Mouse (Mus musculus) midbrain, embryonic 13.5 days (tissue): ENCODE measurements at regions not wholly inside any gene's neighbourhood (a gene's known extent, or its start where the extent isn't known, plus 50 kb on each side); places are given as distances from the start of the nearest gene placed in this dataset.
A peak's percentile ranks its signal among the peaks of the same experiment; 100 is the strongest.
"Not testable (repeated sequence)": the region's sequence is repeated elsewhere in the genome, so short reads cannot be mapped to it uniquely, and the experiment has no call there.

ENCODE experiments used
- ATAC-seq: fragments of 200-750 bp; cut with Nextera tagmentation; 2 replicates; pipeline ENCODE4 v1.8.0; 2017; ENCODE audit warnings: mild to moderate bottlenecking, moderate TSS enrichment, moderate library complexity
- H3K27ac ChIP-seq: fragments of 300-500 bp; sonication (generic); 2 replicates; pipeline ENCODE4 v1.5.1; 2015; ENCODE audit warnings: inconsistent platforms, mild to moderate bottlenecking, moderate library complexity
- H3K27me3 ChIP-seq: fragments of 300-500 bp; sonication (generic); 2 replicates; pipeline ENCODE4 v1.6.1; 2015; ENCODE audit warnings: mild to moderate bottlenecking, inconsistent platforms
- H3K36me3 ChIP-seq: fragments of 300-500 bp; sonication (generic); 2 replicates; pipeline ENCODE4 v1.6.1; 2015; ENCODE audit warnings: mild to moderate bottlenecking, inconsistent platforms
- H3K4me1 ChIP-seq: fragments of 300-500 bp; sonication (generic); replicated peaks from 2 replicates; pipeline ENCODE4 v1.6.1; 2015; ENCODE audit warnings: inconsistent platforms
- H3K4me2 ChIP-seq: fragments of 300-500 bp; sonication (generic); replicated peaks from 2 replicates; pipeline ENCODE4 v1.6.1; 2015; ENCODE audit warnings: moderate library complexity, mild to moderate bottlenecking, inconsistent platforms
- H3K4me3 ChIP-seq: fragments of 300-500 bp; sonication (generic); replicated peaks from 2 replicates; pipeline ENCODE4 v1.5.1; 2015; ENCODE audit warnings: mild to moderate bottlenecking, inconsistent platforms
- H3K9ac ChIP-seq: fragments of 300-500 bp; sonication (generic); replicated peaks from 2 replicates; pipeline ENCODE4 v1.6.1; 2015; ENCODE audit warnings: mild to moderate bottlenecking, inconsistent platforms
- H3K9me3 ChIP-seq: fragments of 300-500 bp; sonication (generic); 2 replicates; pipeline ENCODE4 v1.6.1; 2016; ENCODE audit warnings: mild to moderate bottlenecking, inconsistent platforms
- WGBS: fragments of 180-500 bp; shearing (Covaris S2); methylation state at CpG from one replicate; pipeline ENCODE4 v1.1.7; 2015; 5-methylcytosine and 5-hydroxymethylcytosine counted together

DNA sequence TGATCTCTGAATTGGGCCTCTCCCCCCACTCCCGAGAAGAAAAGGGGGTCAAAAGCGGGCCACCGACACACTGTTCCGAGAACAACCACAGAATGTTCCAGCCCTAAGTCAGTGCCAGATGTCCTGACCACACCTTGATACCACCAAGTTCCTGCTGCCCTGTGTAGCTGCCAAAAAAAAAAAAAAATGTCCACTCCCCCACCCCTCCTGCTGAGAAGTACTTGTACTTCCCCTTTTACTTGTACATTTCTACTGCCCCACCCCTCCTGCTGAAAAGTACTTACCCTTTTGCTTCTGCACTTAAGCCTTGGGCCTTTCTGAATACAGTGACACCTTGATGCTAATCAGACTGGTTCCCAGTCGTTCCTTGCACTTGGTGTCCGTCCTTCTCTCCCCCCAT is 299.7 kb upstream of the Lrrn1 start:
- ATAC-seq, H3K4me1 ChIP-seq: not testable (repeated sequence)
- 87% methylated on average over 6 of the region's 6 CpGs for WGBS

DNA sequence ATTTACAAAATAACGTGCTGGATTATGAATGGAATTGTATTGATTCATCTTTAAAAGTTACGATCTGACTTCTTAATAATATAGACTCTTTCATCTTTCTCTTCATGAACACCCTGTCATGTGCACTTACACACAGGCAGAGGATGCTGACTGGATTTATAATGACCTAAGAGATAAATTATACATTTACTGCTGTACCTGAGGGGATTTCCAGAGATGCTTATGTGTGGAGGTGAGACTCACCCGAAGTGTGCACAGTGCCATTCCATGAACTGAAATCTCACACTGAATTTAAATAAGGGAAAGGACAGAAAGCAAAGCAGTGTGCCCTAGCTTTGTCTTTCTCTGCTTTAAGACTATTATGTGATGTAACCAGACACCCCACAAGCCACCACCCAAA is 291.9 kb upstream of the Lrrn1 start:
- Histone ChIP-seq H3K27me3 (no peaks in the 10 kb centered on the region), H3K36me3 (no peaks in the 10 kb centered on the region), H3K27ac (no peak overlapping the region), H3K9ac (no peak overlapping the region), H3K4me1 (no peaks in the 10 kb centered on the region), H3K4me3 (no peak overlapping the region), H3K9me3 (no peaks in the 10 kb centered on the region), H3K4me2 (no peak overlapping the region)
- ATAC-seq, result no peak
- WGBS, result 86% methylated on average over 3 of the region's 3 CpGs

More for the DNA sequence above, 299.7 kb upstream of the Lrrn1 start:
- H3K4me3 ChIP-seq, H3K27ac ChIP-seq, H3K36me3 ChIP-seq, H3K4me2 ChIP-seq, H3K9me3 ChIP-seq, H3K27me3 ChIP-seq, H3K9ac ChIP-seq: not testable (repeated sequence)

DNA sequence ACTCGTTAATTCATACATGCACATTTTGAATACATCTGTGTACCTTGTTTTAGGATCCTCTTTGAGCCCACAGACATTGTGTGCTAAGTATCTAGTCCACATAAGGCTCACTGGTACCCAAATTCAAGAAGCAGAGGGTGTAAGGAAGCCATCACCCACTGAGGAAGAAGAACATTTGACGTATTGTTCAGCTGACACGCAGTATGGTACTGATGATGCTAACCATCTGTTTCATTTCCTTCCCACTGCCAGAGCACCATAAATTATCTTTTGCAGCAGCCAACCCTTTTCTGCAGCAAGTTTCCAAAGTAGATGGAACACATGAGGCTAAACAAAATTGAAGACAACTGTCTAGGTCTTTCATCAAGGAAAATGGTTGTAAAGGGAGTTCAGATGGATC is 285.6 kb upstream of the Lrrn1 start:
- Histone ChIP-seq H3K9me3 (no peaks in the 10 kb centered on the region), H3K9ac (no peak overlapping the region), H3K4me3 (no peak overlapping the region), H3K4me1 (no peaks in the 10 kb centered on the region), H3K4me2 (no peak overlapping the region), H3K36me3 (no peaks in the 10 kb centered on the region), H3K27ac (no peak overlapping the region), H3K27me3 (no peaks in the 10 kb centered on the region)
- ATAC-seq, result no peak
- WGBS, result 91% methylated on average over 3 of the region's 3 CpGs

DNA sequence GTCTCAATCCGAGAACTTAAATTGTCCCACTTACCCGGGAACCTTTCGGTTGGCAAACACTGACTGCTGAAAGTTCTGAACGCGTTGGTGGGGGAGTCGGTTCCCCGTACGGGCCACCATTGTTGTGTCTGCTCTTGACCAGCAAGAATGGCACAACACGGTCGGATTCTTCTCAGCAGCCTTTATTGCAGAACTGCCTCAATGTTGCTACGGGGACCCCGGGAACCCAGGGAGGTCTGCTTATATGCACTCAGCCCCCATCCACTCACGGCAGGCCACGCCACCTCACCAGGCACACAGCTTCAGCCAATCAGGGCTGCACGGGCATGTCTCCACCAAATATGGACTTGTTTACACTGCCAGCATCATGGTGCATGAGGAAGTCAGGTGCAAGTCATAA is 249.2 kb upstream of the Lrrn1 start:
- WGBS, result 94% methylated on average over 15 of the region's 15 CpGs
- Histone ChIP-seq H3K36me3 (no peaks in the 10 kb centered on the region), H3K27me3 (no peaks in the 10 kb centered on the region), H3K4me3 (no peak overlapping the region), H3K27ac (no peak overlapping the region), H3K9ac (no peak overlapping the region), H3K4me1 (no peaks in the 10 kb centered on the region), H3K9me3 (no peaks in the 10 kb centered on the region), H3K4me2 (no peak overlapping the region)
- ATAC-seq, result no peak

DNA sequence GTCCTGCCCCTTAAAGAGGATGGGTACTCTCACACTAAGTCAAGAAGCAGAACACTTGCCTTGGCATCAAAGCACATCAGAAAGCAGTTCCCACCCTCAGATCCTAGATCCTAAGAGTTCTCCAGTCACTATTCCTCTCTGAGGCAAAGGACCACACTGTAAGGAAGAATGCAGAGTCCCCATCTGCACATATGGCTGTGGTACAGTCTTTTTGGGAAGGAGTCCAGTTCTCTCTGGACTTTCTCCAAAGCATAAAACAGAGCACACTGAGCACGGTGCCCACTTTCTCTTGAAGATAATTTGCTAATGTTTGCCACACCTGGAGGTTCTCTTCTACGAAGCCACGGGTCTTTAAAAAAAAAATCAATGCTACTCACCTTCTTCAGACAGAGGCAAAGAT is 238.7 kb upstream of the Lrrn1 start:
- no peak for ATAC-seq
- no peak overlapping the region for H3K4me2 ChIP-seq
- H3K27ac ChIP-seq, result no peak overlapping the region
- H3K4me3 ChIP-seq, result no peak overlapping the region
- H3K9ac ChIP-seq, result no peak overlapping the region
- H3K4me1 ChIP-seq, result no peaks in the 10 kb centered on the region
- no peaks in the 10 kb centered on the region for H3K27me3 ChIP-seq
- no peaks in the 10 kb centered on the region for H3K9me3 ChIP-seq
- 89% methylated on average over 3 of the region's 3 CpGs for WGBS
- no peaks in the 10 kb centered on the region for H3K36me3 ChIP-seq

DNA sequence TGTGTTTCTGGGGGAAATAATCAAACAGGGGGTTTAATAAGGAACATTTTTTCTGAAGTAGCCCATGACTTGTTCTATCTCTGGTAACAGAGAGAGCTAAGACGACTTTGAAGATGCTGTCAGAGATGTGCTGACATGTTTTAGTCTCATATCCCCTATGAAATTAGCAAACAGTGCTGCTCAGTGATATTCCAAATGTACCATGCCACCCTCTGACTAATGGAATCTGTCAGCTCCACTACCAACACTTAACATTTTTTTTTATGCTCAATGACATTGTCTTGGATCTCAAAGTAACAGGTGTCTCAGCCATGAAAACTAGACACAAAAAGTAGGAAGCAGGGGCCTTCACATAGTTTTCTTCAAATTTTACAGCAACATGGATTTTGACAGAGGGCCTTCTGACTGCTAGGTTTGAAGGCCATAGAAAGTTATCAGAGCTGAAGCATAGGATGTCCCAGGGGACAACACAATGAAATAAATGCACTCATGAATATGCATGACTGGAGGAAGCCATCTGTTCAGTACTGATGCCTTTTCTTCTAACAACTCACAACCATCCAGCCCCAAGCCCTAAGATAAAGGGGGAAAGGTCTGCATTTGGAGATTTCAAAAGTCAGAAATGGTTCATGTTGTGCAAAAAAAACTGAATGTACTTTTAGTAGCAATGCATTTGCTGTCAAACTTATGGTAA is 225.7 kb upstream of the Lrrn1 start:
- H3K36me3 ChIP-seq, result no peaks in the 10 kb centered on the region
- H3K27me3 ChIP-seq, result no peaks in the 10 kb centered on the region
- no peaks in the 10 kb centered on the region for H3K9me3 ChIP-seq
- peak; percentile 69; the same call in 1 of the 2 replicates for ATAC-seq
- H3K27ac ChIP-seq, result no peak overlapping the region
- H3K4me2 ChIP-seq, result no peak overlapping the region
- 71% methylated on average over 1 of the region's 1 CpGs for WGBS
- no peak overlapping the region for H3K4me3 ChIP-seq
- H3K4me1 ChIP-seq, result peaks cover 8% of the 10 kb centered on the region; the same call in 1 of the 2 replicates
- no peak overlapping the region for H3K9ac ChIP-seq

DNA sequence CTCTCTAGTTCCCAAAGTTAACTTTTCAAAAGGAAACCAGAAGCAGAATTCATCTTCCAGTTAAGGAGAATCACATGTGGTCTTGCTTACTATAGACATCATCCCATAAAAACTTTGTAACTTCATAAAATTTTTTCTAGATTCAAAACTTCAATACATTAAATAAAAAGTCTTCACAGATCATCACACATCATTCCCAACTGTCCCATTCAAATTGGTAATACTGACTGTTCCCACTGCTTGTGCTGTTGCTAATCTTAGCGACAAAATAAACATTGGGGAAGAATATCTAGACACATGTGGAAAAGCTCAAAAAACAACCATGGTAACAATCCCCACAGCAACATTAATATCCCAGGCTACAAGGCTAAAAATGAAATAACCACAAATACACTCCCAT is 210.0 kb upstream of the Lrrn1 start:
- WGBS, result 93% methylated on average over 1 of the region's 1 CpGs
- H3K27ac ChIP-seq, result no peak overlapping the region

DNA sequence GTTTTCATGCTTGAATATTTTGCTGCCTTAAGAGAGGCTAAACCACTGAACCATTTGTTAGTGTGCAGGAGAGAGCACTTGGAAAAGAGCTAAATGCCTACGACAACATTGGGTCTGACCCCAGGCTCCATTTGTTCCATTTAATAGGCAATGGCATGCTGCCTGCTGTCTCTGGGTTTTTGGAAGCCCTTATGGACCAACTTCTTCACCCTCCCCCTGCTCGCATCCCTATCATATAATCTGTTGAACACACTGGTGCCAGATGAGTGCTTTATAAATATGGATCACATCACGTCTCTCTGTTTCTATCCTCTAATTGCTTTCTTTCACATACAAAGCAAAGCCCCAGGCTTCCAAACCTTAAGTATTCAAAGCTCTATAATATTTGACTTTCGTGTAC is 179.1 kb upstream of the Lrrn1 start:
- Histone ChIP-seq H3K4me2 (no peak overlapping the region), H3K27me3 (no peaks in the 10 kb centered on the region), H3K9me3 (no peaks in the 10 kb centered on the region), H3K36me3 (no peaks in the 10 kb centered on the region), H3K27ac (no peak overlapping the region), H3K4me3 (no peak overlapping the region), H3K9ac (no peak overlapping the region), H3K4me1 (no peaks in the 10 kb centered on the region)
- WGBS, result 59% methylated on average over 4 of the region's 4 CpGs
- no peak for ATAC-seq

More for the DNA sequence above, 210.0 kb upstream of the Lrrn1 start:
- Histone ChIP-seq H3K4me3 (no peak overlapping the region), H3K4me2 (no peak overlapping the region), H3K9ac (no peak overlapping the region), H3K9me3 (no peaks in the 10 kb centered on the region), H3K4me1 (no peaks in the 10 kb centered on the region), H3K36me3 (no peaks in the 10 kb centered on the region), H3K27me3 (no peaks in the 10 kb centered on the region)
- no peak for ATAC-seq

DNA sequence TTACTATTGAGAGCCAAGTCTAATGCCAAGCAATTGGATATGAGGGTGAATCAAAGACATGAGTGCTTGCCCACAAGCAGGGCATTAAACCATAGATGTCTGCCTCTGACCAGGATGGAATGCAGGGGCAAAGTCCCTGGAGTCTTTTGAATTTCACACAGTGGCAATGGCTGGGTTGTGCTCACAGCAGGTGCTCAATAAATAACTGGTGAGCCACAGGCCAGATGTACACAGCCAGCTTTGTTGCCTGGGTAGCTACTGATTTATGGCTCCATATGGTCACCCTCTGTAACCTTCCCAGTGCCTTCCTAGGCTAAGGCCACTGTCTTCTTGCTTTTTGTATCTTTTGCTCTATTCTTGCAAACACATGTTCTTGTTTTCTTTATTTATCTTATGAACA is 154.3 kb upstream of the Lrrn1 start:
- no peaks in the 10 kb centered on the region for H3K27me3 ChIP-seq
- no peaks in the 10 kb centered on the region for H3K36me3 ChIP-seq
- no peak for ATAC-seq
- no peak overlapping the region for H3K4me3 ChIP-seq
- H3K9ac ChIP-seq, result no peak overlapping the region
- no peaks in the 10 kb centered on the region for H3K4me1 ChIP-seq
- H3K27ac ChIP-seq, result no peak overlapping the region
- H3K9me3 ChIP-seq, result no peaks in the 10 kb centered on the region
- H3K4me2 ChIP-seq, result no peak overlapping the region

DNA sequence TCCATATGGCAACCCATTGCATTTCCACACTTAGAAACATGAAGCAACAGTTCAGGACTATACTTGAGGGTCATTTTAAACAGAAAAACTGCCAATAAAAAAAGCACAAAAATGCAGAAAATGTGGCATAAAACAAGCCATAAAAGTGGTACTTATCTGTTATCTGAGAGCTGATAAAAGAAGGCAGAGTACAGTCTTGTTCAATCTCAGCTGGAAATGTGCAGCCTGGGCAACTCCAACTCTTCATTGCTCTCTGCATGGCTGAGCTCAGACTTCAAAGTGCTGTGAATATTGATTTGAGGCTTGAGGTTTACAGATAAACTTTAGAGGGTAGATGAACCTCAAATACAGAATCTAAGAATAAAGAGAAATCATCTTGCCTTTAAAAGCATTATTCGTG is 151.1 kb upstream of the Lrrn1 start:
- Histone ChIP-seq H3K27ac (no peak overlapping the region), H3K27me3 (no peaks in the 10 kb centered on the region), H3K4me1 (no peaks in the 10 kb centered on the region), H3K4me3 (no peak overlapping the region), H3K4me2 (no peak overlapping the region), H3K9ac (no peak overlapping the region), H3K9me3 (no peaks in the 10 kb centered on the region), H3K36me3 (no peaks in the 10 kb centered on the region)
- no peak for ATAC-seq
- 90% methylated on average over 1 of the region's 1 CpGs for WGBS

DNA sequence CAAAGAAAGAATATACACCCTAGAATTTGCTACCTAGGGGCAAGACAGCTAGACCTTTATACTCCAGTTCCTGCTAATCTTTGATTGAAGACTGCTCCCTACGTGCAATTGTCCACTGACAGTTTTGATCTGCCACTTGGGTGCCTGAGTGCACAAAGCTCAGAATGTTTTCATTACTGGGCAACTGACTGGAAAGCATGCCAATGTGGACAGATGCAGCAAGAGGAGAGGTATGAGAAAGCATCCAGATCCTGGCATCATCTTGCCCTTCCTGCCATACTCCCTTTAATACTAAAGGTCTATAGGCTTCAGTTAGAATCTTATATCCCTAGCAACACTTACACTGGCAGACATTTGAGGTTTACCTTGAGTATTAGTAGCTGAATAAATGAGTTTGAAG is 148.9 kb upstream of the Lrrn1 start:
- no peaks in the 10 kb centered on the region for H3K36me3 ChIP-seq
- H3K4me3 ChIP-seq, result no peak overlapping the region
- no peak overlapping the region for H3K27ac ChIP-seq
- 72% methylated on average over 1 of the region's 1 CpGs for WGBS
- H3K9ac ChIP-seq, result no peak overlapping the region
- H3K27me3 ChIP-seq, result no peaks in the 10 kb centered on the region
- no peak overlapping the region for H3K4me2 ChIP-seq
- no peak for ATAC-seq
- H3K9me3 ChIP-seq, result no peaks in the 10 kb centered on the region
- H3K4me1 ChIP-seq, result no peaks in the 10 kb centered on the region

DNA sequence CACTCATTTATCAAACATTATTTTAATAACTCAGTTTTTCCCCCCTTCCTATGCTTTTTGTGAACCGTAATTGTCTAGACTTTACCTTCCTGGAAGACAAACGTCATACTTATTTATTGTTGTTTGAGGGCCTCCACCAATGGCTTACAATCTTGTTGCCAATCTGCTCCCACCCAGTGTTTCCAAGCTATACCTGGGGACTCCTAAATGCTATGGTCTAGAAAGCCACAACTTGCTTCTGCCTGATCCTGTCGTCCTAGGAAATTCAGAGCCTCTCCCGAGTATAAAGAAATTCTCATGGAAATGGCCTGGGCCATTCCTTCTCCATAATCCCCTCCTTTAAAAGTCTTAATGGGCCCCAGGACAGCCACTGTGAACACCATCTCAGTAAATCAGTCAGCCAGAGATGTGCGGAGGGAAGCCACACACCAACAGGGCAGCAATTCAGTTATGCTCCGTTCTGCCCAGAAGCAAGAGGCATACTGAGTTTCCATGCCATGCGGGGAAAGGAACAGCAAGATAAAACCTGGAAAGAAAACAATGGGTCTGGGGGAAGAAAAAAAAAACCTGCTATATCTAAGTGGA is 143.4 kb upstream of the Lrrn1 start:
- ATAC-seq, result no peak
- H3K9me3 ChIP-seq, result no peaks in the 10 kb centered on the region
- H3K36me3 ChIP-seq, result no peaks in the 10 kb centered on the region
- 0 out of 2 replicates have a peak, but pooled peaks cover 2% of the 10 kb centered on the region for H3K4me1 ChIP-seq
- WGBS, result 46% methylated on average over 7 of the region's 7 CpGs
- H3K4me3 ChIP-seq, result no peak overlapping the region
- H3K9ac ChIP-seq, result no peak overlapping the region
- no peaks in the 10 kb centered on the region for H3K27me3 ChIP-seq
- no peak overlapping the region for H3K27ac ChIP-seq
- no peak overlapping the region for H3K4me2 ChIP-seq

DNA sequence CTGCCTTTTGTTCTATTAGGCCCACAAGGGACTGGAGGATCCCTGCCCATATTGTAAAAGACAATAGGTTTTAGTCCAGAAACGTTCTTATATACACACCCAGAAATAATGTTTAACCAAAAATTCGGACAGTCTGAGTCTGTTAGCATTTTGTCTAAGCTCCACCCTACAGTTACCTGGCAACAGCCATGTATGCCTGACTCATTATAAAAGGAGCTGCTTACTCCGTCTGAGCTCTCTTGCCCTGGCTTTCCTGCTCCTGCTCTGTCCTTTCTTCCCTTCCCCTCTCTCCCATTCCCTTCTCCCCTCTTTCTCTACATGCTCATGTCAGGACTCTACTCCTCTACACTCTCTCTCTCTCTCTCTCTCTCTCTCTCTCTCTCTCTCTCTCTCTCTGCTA is 139.7 kb upstream of the Lrrn1 start:
- ATAC-seq, result peak; percentile 50; the same call in 1 of the 2 replicates
- WGBS, result 45% methylated on average over 3 of the region's 3 CpGs
- H3K27ac ChIP-seq, result no peak overlapping the region

More for the DNA sequence above, 139.7 kb upstream of the Lrrn1 start:
- Histone ChIP-seq H3K9me3 (no peaks in the 10 kb centered on the region), H3K4me2 (no peak overlapping the region), H3K9ac (no peak overlapping the region), H3K36me3 (no peaks in the 10 kb centered on the region), H3K4me1 (0 out of 2 replicates have a peak, but pooled peaks cover 2% of the 10 kb centered on the region), H3K27me3 (no peaks in the 10 kb centered on the region), H3K4me3 (no peak overlapping the region)
